Mouse (Mus musculus): ENCODE data around the gene Amotl2.

- TF ChIP-seq GATA1 (IDR thresholded peaks at IDR 0.05; ENCODE audit: low read length) (no peak), TAL1 (IDR thresholded peaks at IDR 0.05; ENCODE audit: low read length) (no peak)
These were observed 63.0 kb downstream of the Amotl2 start for GRCm38 (mm10) chr9:102779493-102779892.
